Mouse (Mus musculus): ENCODE results near the gene Wfikkn2. TPM values are rescaled to one million over a fixed set of nuclear protein-coding genes. Genes with fewer than 3 reads are reported as not detected.

The Wfikkn2 gene
- polyA plus RNA-seq (2012; rRNA removed): 1.4 and 1.7 TPM in 2 replicates

DNA sequence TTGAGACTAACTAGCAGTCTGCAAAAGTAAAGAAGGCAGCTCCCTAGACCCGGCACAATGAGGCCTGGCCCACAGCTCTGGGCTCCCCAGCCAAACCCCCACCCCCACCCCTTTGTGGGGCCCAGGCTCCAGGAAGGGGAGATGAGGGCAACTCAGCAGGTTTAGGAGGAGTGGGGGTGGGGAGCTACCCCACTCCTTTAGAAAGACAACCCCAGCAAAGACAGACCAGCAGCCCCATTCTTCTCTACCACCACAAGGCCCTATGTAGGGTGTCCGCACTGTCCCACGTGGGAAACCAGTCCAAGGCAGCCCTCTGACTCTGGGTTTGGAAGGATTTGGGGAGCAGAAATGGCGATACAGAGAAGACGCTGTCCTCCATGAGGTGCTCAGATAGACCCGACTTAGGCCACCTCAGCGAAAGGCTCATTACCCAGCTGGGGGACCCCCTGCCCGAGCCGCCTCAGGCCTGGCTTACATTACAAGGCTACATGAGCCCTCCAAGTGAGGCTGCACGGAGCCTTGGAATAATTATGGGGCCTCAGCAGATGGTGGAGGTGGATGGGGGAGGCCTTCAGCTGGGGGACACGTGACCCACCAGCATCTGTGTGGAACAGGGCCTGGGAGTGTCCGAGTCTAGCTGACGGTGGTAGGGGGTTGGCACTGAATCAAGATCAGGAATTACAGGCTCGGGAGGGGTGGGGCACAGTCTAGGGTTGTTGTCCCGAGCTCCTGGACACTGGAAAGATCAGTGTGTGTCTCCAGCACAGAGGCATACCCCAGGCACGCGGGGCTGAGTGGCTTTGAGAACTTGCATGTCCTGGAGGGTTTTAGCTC, at the start of gene Wfikkn2:
Gene Wfikkn2, minus strand, starts transcription at position 51 of the 834 bp plus-strand sequence.
- Histone ChIP-seq H3K4me1 (ENCODE audit: control insufficient read depth, insufficient read depth, low read length) (peaks cover 2% of the 10 kb centered on the region; the same call in 1 of the 2 replicates), H3K4me3 (replicated peaks; ENCODE audit: extremely low read depth, low read depth, low read length) (no peak within 1 kb of the TSS)
- TF ChIP-seq POLR2A (IDR thresholded peaks at IDR 0.05; ENCODE audit: borderline replicate concordance, extremely low read depth, low read depth, low read length) (no peak), CTCF (IDR thresholded peaks at IDR 0.05; ENCODE audit: insufficient read depth, low read length) (no peak)
- DNase-seq: no peak
- 65% methylated on average over 17 of the region's 17 CpGs for WGBS

DNA sequence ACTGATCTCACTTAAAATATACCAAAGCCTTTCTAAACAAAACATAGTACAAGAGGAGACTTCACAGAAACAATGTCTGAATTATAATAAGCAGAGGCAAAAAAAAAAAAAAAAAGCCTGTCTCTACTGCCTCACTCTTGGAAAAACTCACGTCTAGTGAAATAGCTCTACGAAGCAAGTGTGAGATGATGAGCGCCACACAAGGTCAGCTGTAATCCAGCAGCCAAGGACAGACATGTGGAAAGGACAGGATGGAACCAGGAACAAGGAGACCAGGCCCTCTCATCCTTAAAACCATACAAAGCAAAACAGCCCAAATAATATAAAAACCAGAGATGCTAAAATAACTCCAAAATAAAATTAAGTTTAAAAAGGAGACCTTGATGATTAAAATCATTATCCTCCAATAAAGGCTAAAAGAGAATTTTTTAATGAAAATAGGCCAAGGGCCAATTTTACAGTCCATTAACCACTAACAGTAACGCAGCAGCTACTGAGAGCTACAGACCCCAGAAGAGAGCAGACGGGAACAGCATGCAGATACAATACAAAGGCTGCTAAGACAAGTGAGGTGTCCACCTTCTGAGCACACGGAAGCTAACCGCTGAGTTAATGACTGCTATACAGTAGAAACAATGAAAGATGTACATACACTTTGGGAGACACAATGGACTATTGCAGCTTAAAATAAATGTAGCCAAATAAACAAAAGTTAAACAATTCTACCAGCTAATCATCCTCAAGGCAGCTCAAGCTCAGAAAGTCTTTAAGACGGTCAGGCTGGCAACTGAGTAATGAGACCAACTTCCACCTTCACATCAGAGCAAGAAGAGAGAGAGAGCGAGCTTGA, 49.4 kb upstream of the Wfikkn2 start:
- Histone ChIP-seq H3K4me3 (replicated peaks; ENCODE audit: extremely low read depth, low read depth, low read length) (no peak overlapping the region), H3K4me1 (ENCODE audit: control insufficient read depth, insufficient read depth, low read length) (no peaks in the 10 kb centered on the region)
- 70% methylated on average over 9 of the region's 9 CpGs for WGBS
- DNase-seq: no peak
- TF ChIP-seq POLR2A (IDR thresholded peaks at IDR 0.05; ENCODE audit: borderline replicate concordance, extremely low read depth, low read depth, low read length): no peak
- TF ChIP-seq CTCF (IDR thresholded peaks at IDR 0.05; ENCODE audit: insufficient read depth, low read length): no peak

DNA sequence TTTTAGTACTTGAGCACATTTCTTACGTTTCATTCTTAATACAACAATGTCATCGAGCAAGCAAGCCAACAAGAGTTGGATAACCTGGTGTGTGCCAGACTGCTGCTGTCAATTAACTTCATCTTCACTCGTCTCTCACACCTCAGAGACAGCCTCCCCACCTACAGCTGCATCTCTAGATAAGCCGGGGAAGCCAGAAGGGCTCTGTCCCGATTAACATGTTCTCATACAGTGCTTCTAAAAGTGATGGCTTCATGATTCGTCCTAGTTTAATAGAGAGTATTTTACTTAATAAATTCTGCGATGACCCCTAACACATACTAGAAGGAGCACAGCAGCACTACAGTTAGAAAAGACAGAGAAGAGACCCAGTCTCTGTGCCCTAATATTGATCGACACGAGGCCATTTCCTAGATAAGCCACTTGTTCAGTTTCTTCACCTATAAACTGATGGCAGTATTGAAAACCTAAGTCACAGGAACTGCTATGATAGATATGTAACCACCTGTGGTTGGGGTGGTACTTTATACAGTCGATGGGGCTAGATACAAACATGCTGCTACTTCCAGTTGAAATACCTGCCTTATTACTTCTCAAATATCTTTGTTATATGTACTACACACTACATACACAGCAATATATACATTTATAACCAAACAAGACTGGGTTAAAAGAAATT, 44.4 kb upstream of the Wfikkn2 start:
- WGBS: 79% methylated on average over 10 of the region's 10 CpGs
- no peak for DNase-seq
- no peak overlapping the region for H3K4me3 ChIP-seq (replicated peaks; ENCODE audit: extremely low read depth, low read depth, low read length)
- no peak for TF ChIP-seq POLR2A (IDR thresholded peaks at IDR 0.05; ENCODE audit: borderline replicate concordance, extremely low read depth, low read depth, low read length)
- no peak for TF ChIP-seq CTCF (IDR thresholded peaks at IDR 0.05; ENCODE audit: insufficient read depth, low read length)
- H3K4me1 ChIP-seq (ENCODE audit: control insufficient read depth, insufficient read depth, low read length): no peaks in the 10 kb centered on the region

DNA sequence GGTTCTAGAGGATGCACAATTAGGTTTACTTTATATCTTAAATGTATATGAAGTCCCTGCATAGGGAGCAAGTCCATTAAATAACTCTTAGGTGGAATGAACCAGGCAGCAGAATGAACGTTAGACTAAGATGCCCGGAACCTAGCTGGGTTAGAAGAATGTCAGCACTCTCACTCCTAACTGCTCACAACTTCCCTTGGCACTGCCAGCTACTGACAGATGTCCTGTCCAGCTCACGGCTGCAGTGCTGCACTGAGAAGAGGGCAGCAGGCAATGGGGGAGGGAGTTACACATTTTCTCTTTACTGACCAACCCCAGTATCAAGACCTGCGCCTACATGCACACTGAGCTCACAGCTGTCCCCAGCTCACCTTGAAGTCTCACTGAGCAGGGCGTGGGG, 41.3 kb upstream of the Wfikkn2 start:
- no peaks in the 10 kb centered on the region for H3K4me1 ChIP-seq (ENCODE audit: control insufficient read depth, insufficient read depth, low read length)
- H3K4me3 ChIP-seq (replicated peaks; ENCODE audit: extremely low read depth, low read depth, low read length): no peak overlapping the region
- TF ChIP-seq POLR2A (IDR thresholded peaks at IDR 0.05; ENCODE audit: borderline replicate concordance, extremely low read depth, low read depth, low read length) (no peak), CTCF (IDR thresholded peaks at IDR 0.05; ENCODE audit: insufficient read depth, low read length) (no peak)
- whole genome bisulfite sequencing: 74% methylated on average over 5 of the region's 5 CpGs
- no peak for DNase-seq

DNA sequence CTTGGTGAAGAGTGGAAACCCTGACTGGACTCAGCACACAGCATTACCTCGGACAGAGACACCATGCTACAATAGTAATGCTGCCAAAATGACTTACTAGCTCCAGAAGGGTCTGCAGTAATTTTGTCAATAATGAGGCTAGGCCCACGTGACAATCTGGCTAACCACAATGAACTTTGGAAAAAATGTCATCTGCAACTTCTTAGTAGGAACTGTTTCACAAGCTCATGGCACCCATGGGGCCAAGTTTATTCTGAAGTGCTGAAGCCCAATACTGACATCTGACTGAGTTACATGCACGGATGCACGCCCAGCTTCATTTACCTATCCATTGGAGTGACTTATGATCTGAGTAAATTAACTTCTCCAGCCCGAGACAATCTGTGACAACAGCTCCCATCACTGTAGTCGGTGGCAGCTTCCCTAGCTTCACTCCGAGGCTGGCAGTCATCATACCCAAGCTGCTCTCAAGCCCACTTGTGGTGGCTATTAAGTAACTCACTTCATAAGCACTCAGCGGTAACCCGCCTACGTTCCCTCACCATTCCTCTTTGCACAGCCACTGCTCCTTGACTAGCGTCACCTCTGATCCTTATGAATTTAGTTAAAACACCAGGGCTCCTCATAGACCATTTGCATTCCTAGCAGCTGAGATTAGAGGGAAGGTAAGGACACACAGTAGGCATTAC, 40.2 kb upstream of the Wfikkn2 start:
- WGBS: 70% methylated on average over 11 of the region's 11 CpGs
- TF ChIP-seq CTCF (IDR thresholded peaks at IDR 0.05; ENCODE audit: insufficient read depth, low read length): no peak
- TF ChIP-seq POLR2A (IDR thresholded peaks at IDR 0.05; ENCODE audit: borderline replicate concordance, extremely low read depth, low read depth, low read length): no peak

DNA sequence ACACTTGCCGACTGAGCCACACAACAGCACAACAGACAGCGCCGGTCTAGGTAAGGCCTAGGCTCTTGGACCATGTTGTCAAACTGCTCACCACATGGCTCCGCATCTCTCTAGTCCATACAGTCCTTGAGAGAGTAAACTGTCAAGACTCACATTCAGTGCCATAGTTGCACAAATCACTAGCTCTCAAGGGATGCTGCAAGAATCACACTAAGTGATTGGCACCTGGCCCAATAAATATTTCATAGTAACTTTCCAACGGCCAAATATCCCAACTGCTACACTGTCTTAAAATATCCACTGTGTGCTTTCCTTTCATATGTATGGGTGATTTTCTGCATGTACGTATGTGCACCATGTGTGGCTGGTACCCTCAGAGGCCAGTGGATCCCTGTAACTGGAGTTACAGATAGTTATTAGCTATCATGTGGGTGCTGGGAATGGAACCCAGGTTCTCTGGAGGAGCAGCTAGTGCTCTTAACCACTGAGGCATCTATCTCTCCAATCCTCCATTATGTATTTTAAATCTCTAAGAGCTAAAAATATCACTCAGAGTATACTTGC, 37.8 kb upstream of the Wfikkn2 start:
- no peak for DNase-seq
- 78% methylated on average over 6 of the region's 6 CpGs for WGBS
- TF ChIP-seq POLR2A (IDR thresholded peaks at IDR 0.05; ENCODE audit: borderline replicate concordance, extremely low read depth, low read depth, low read length) (no peak), CTCF (IDR thresholded peaks at IDR 0.05; ENCODE audit: insufficient read depth, low read length) (no peak)
- Histone ChIP-seq H3K4me1 (ENCODE audit: control insufficient read depth, insufficient read depth, low read length) (no peaks in the 10 kb centered on the region), H3K4me3 (replicated peaks; ENCODE audit: extremely low read depth, low read depth, low read length) (no peak overlapping the region)

More for the DNA sequence above, 40.2 kb upstream of the Wfikkn2 start:
- DNase-seq: peak; percentile 59
- no peak overlapping the region for H3K4me3 ChIP-seq (replicated peaks; ENCODE audit: extremely low read depth, low read depth, low read length)
- H3K4me1 ChIP-seq (ENCODE audit: control insufficient read depth, insufficient read depth, low read length): no peaks in the 10 kb centered on the region

DNA sequence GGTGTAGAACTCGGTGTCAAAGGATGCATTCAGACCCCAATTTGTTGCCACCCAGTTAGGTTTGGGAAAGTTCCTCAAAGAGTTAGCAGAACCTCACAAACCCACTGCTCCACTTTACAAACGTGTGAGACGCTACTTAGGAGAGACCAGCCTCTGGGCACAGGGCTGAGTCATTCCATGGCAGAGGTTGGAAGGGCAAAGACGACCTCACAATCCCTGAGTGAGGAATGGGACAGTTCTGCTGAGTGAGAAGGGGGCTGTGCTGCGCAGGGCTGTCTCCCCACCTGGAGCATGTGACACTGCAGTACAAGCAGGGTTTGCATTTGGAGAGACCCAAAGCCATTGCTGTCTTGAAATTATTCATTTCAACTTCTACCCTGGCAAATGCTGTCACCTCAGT, 36.5 kb upstream of the Wfikkn2 start:
- no peak for DNase-seq
- Histone ChIP-seq H3K4me3 (replicated peaks; ENCODE audit: extremely low read depth, low read depth, low read length) (no peak overlapping the region), H3K4me1 (ENCODE audit: control insufficient read depth, insufficient read depth, low read length) (no peaks in the 10 kb centered on the region)
- WGBS: 59% methylated on average over 5 of the region's 5 CpGs
- TF ChIP-seq POLR2A (IDR thresholded peaks at IDR 0.05; ENCODE audit: borderline replicate concordance, extremely low read depth, low read depth, low read length) (no peak), CTCF (IDR thresholded peaks at IDR 0.05; ENCODE audit: insufficient read depth, low read length) (no peak)

DNA sequence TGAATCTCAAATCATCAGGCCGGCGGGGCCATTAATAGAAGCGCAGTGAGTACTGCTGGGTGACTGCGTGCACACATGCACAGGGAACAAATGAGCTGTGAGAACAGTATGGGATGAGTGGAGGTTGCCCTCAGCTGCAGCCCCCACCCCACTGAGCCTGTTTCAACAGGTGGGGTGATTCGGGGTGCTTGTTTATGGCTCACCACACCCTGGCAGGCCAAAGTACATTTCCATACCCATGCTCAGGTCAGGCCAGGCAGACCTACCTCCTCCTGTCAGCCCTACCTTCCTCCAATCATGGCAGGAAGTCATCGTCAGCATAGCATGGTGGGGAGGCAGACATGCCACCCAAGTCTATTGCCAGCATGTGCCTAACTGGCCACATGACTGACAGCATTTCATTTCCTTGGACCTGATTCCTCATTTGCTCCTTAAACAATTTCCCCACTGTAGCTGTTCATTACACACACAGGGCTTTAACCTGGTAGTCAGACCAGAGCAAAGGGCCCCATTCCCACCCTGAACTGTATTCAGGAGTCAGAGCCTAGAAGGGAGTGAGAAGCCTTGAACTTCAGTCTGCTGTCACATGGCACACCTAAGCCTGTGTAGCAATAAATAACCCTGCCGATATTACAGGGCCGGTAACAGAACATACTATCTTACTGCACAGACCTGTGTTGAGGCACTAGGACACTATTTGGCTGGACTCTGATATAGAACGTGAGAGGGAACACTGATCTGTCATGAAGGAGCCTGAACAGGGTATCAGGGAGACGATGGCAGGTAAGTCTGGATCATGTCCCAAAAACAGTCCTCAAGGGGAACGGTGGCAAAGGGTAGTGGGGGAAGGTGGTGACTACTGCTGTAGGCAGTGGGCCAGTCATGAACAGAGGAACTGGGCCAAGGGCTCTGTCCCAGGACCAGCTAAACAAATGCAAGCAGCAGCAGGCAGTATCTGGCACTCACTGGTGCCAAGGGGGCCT, 35.7 kb upstream of the Wfikkn2 start, which contains the start of gene Gm21885:
Gene Gm21885, plus strand, starts transcription at position 675 of the 983 bp plus-strand sequence.
- TF ChIP-seq POLR2A (IDR thresholded peaks at IDR 0.05; ENCODE audit: borderline replicate concordance, extremely low read depth, low read depth, low read length): no peak
- no peak for TF ChIP-seq CTCF (IDR thresholded peaks at IDR 0.05; ENCODE audit: insufficient read depth, low read length)
- no peak for DNase-seq
- 67% methylated on average over 11 of the region's 11 CpGs for WGBS
- Histone ChIP-seq H3K4me3 (replicated peaks; ENCODE audit: extremely low read depth, low read depth, low read length) (no peak within 1 kb of the TSS), H3K4me1 (ENCODE audit: control insufficient read depth, insufficient read depth, low read length) (no peaks in the 10 kb centered on the region)
